Mouse (Mus musculus) MEL (cell line): ENCODE data around the gene Mcf2. TPM values are rescaled to one million over a fixed set of nuclear protein-coding genes. Genes with fewer than 3 reads are reported as not detected.

ENCODE experiments used
- DNase-seq: peaks from one replicate; pipeline ENCODE4 v3.0.0; 2011; ENCODE audit warnings: low read depth, low spot score
- H3K27ac ChIP-seq: 2 replicates; pipeline ENCODE4 v1.5.1; 2012; ENCODE audit warnings: low read depth, mild to moderate bottlenecking, control low read depth, low read length, moderate library complexity; ENCODE audit not compliant: control insufficient read depth
- H3K27me3 ChIP-seq, 2 experiments: fragments of 150-350 bp in 1 of 2; sonication (generic) in 1 of 2; 2 replicates each; pipeline ENCODE4 v1.6.1; 2012; ENCODE audit warnings: low read length in 2 of 2, mild to moderate bottlenecking in 2 of 2, improper control_type of control experiment in 1 of 2, moderate library complexity in 1 of 2; ENCODE audit not compliant: insufficient read depth in 2 of 2, control insufficient read depth in 1 of 2
- H3K36me3 ChIP-seq, 2 experiments: 2 replicates each; pipeline ENCODE4 v1.6.1; 2012 to 2014; ENCODE audit warnings: low read length in 2 of 2, improper control_type of control experiment in 1 of 2, inconsistent platforms in 1 of 2, mild to moderate bottlenecking in 1 of 2; ENCODE audit not compliant: insufficient read depth in 2 of 2, control insufficient read depth in 1 of 2
- H3K4me1 ChIP-seq, 2 experiments: fragments of 150-350 bp in 1 of 2; sonication (generic) in 1 of 2; 2 replicates each; pipeline ENCODE4 v1.6.1; 2012; ENCODE audit warnings: low read length in 2 of 2, improper control_type of control experiment in 1 of 2, mild to moderate bottlenecking in 1 of 2; ENCODE audit not compliant: insufficient read depth in 2 of 2, control insufficient read depth in 1 of 2
- H3K4me3 ChIP-seq, 2 experiments: fragments of 150-350 bp in 1 of 2; sonication (generic) in 1 of 2; 2 replicates each; pipeline ENCODE4 v1.5.1; 2012; ENCODE audit warnings: low read depth in 2 of 2, low read length in 2 of 2, mild to moderate bottlenecking in 2 of 2, moderate library complexity in 2 of 2, control low read depth in 1 of 2, improper control_type of control experiment in 1 of 2; ENCODE audit not compliant: control insufficient read depth in 1 of 2, insufficient read depth in 1 of 2
- H3K79me2 ChIP-seq: 2 replicates; pipeline ENCODE4 v1.6.1; 2012; ENCODE audit warnings: mild to moderate bottlenecking, low read length, moderate library complexity; ENCODE audit not compliant: control insufficient read depth, poor library complexity, insufficient read depth
- H3K9ac ChIP-seq: 2 replicates; pipeline ENCODE4 v1.6.1; 2012; ENCODE audit warnings: low read depth, mild to moderate bottlenecking, control low read depth, low read length, moderate library complexity; ENCODE audit not compliant: control insufficient read depth, poor library complexity, severe bottlenecking
- H3K9me3 ChIP-seq: fragments of 150-350 bp; sonication (generic); replicated peaks from 2 replicates; pipeline ENCODE4 v1.6.1; 2012; ENCODE audit warnings: mild to moderate bottlenecking, low read length, improper control_type of control experiment, moderate library complexity; ENCODE audit not compliant: insufficient read depth
- BHLHE40 ChIP-seq: IDR thresholded peaks from 2 replicates; pipeline ENCODE4 v1.6.1; 2012; ENCODE audit warnings: low read depth, mild to moderate bottlenecking, inconsistent platforms, low read length, improper control_type of control experiment, borderline replicate concordance
- CTCF ChIP-seq, 3 experiments: IDR thresholded peaks in 2 of 3; conservative IDR thresholded peaks in 1 of 3; 2 replicates each; pipeline ENCODE4 v1.5.1; 2011 to 2012; ENCODE audit warnings: low read length in 3 of 3, low read depth in 2 of 3, mild to moderate bottlenecking in 2 of 3, improper control_type of control experiment in 1 of 3, inconsistent platforms in 1 of 3, mixed read lengths in 1 of 3, moderate library complexity in 1 of 3; ENCODE audit not compliant: control insufficient read depth in 1 of 3, insufficient read depth in 1 of 3, poor library complexity in 1 of 3, severe bottlenecking in 1 of 3
- E2F4 ChIP-seq: IDR thresholded peaks from 2 replicates; pipeline ENCODE4 v1.6.1; 2011; ENCODE audit warnings: low read depth, low read length, improper control_type of control experiment, borderline replicate concordance
- RAD21 ChIP-seq: IDR thresholded peaks from 2 replicates; pipeline ENCODE4 v1.6.1; 2011; ENCODE audit warnings: mild to moderate bottlenecking, low read depth, low read length, improper control_type of control experiment
- SIN3A ChIP-seq: IDR thresholded peaks from 2 replicates; pipeline ENCODE4 v1.6.1; 2012; ENCODE audit warnings: low read length, improper control_type of control experiment, inconsistent platforms
- SMC3 ChIP-seq: IDR thresholded peaks from 2 replicates; pipeline ENCODE4 v1.6.1; 2011; ENCODE audit warnings: low read depth, low read length, improper control_type of control experiment
- TBP ChIP-seq: IDR thresholded peaks from 2 replicates; pipeline ENCODE4 v1.8.0; 2011; ENCODE audit warnings: low read depth, low read length, improper control_type of control experiment
- UBTF ChIP-seq: IDR thresholded peaks from 2 replicates; pipeline ENCODE4 v1.6.1; 2012; ENCODE audit warnings: low read depth, mild to moderate bottlenecking, inconsistent platforms, low read length, improper control_type of control experiment, moderate library complexity, borderline replicate concordance; ENCODE audit not compliant: insufficient read depth
- ZC3H11A ChIP-seq: IDR thresholded peaks from 2 replicates; pipeline ENCODE4 v1.6.1; 2012; ENCODE audit warnings: low read depth, mild to moderate bottlenecking, inconsistent platforms, low read length, improper control_type of control experiment
- polyA plus RNA-seq, 2 experiments: library from polyadenylated mRNA; stranded (reverse) in 1 of 2; unstranded in 1 of 2; fragments of >175 nt in 1 of 2; fragments of >200 nt in 1 of 2; gene quantifications; 2 replicates each; pipeline versions ENCODE4 v1.2.1 to v1.2.4; 2012; ENCODE audit warnings: low replicate concordance in 2 of 2, low read depth in 1 of 2; ENCODE audit not compliant: insufficient read length in 2 of 2, insufficient read depth in 1 of 2, missing spikeins in 1 of 2
- total RNA-seq: library from RNA; depleted of rRNA; stranded (reverse); fragments of 300-350 nt; gene quantifications from 2 replicates; pipeline ENCODE4 v1.2.3, GENCODE M21; 2012; rRNA removed

Gene Mcf2
- total and polyA plus RNA-seq, 3 experiments, result not detected

DNA sequence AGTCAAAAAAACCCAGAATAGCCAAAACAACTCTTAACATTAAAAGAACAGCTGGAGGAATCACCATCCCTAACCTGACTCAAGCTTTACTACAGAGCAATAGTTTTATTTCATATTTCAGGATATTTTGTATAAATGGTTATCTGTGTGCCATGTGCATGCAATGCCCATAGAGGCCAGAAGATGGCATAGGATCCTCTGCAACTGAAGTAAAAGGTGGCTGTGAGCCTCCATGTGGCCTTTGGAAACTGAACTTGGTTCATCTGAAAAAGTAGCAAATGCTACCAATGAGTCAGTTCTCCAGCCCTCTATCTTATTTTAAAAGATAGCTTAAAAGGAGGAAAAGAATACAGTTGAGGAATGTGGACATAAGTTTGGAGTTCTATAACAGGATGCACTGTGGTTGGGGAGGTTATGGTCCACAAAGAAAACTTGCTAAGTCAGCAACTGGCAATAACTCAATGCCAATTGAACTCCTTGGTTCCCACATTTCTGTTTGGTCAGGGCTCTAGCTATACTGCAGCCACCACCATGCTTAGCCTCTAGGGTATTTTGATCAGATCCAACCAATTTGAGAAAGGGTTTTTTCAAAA, 165.7 kb downstream of the Mcf2 start:
- no peak overlapping the region for H3K9ac ChIP-seq
- peak; percentile 24 for DNase-seq
- no peak overlapping the region for H3K4me3 ChIP-seq
- H3K36me3 ChIP-seq, result no peaks in the 10 kb centered on the region
- H3K79me2 ChIP-seq, result no peaks in the 10 kb centered on the region
- no peaks in the 10 kb centered on the region for H3K9me3 ChIP-seq
- H3K4me1 ChIP-seq, result no peaks in the 10 kb centered on the region
- H3K27ac ChIP-seq, result no peak overlapping the region
- H3K27me3 ChIP-seq, result no peaks in the 10 kb centered on the region
- TF ChIP-seq CTCF (IDR thresholded peaks at IDR 0.05 in 2 of 3, conservative IDR thresholded peaks at IDR 0.05 in 1 of 3; ENCODE audit: control insufficient read depth in 1 of 3, insufficient read depth in 1 of 3, low read depth in 2 of 3, low read length in 3 of 3, poor library complexity in 1 of 3, severe bottlenecking in 1 of 3) (peak; percentile 20 to 57 (median 31); a peak in 4 of 6 replicates), SMC3 (peak; percentile 70), E2F4 (no peak), UBTF (no peak), TBP (no peak), BHLHE40 (no peak), RAD21 (peak; percentile 50), ZC3H11A (peak; percentile 31), SIN3A (no peak)
- TF ChIP-seq, all 39 proteins: peak for 4

Other genes starting within 250 kb of the Mcf2 start
- not detected in 2 replicates for gene F9, start 179.6 kb downstream of the Mcf2 start, total RNA-seq
- gene F9, start 179.6 kb downstream of the Mcf2 start, polyA plus RNA-seq, result not detected